Mouse (Mus musculus): Measurements from ENCODE around the gene Tysnd1.
A peak's percentile ranks its signal among the peaks of the same experiment; 100 is the strongest.

The Tysnd1 gene

DNA sequence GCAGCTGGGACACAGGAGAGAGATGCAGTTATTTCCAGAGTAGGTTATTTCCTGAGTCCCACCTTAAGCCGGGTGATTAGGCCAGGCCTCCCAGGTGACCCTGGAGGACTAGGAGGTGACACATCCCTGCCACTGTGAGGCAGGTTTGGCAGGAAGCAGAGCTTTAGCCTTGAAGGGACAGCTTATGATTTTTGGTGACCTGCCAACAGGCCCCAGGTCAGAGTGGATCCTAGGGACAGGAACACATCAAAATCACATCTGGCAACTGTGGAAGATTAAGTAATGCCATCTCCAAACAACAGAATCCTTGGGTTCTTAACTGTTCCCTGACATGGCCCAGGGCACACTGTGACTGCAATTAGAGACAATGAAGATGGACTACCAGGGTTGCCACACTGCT is 46.0 kb downstream of the Tysnd1 start:
- no peak for DNase-seq

DNA sequence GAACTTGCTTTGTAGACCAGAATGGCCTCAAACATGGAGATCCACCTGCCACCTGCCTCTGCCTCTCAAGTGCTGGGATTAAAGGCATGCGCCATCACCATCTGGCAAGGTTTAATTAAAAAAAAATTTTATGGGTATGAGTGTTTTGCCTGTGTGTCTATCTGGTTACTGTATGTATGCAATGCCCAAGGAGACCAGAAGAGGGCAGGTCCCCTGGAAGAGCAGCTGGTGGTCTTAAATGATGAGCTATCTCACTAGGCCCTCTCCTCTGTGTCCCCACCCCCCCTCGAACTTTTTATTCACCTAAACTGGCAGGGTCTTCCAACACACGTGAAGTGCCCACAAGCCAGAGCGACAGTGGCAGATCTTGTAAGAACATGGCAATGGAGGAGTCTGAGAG is 46.6 kb downstream of the Tysnd1 start:
- DNase-seq, result no peak

DNA sequence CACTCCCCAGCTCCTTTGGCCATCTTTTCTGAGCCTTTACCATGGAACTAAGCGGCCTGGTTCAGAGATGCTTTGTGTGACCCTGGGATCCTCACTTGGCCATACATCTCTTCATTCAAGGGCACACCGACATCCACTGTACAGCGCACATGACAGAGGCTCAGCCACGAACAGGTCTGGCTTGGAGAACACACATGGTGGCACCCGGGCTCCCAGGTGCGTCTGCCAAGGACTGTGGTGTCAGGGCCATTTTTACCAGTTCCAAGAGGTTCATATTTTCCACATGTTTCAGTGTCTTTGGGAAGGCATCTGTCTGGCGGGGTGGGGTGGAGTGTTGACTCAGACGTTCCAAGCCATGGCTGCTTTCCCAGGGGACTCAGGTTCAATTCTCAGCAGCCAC is 47.0 kb downstream of the Tysnd1 start:
- DNase-seq, result no peak

DNA sequence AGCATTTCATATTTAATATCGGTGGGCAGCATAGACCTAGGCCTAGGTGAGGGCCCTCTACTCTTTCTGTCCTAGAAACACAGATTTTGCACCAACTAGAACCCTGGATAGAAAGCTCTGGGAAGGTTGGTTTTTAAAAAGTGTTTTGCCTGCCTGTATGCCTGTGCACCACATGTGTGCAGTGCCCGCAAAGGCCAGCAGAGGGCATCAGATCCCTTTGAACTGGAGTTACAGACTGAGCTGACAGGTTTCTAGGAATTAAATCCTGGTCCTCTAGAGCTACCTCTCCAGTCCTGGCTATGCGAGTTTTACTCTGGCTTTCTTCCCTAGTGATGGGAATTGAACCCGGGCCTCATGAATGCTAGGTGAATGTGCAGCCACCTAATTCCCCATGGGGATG is 49.8 kb downstream of the Tysnd1 start:
- peak; percentile 37 for DNase-seq

DNA sequence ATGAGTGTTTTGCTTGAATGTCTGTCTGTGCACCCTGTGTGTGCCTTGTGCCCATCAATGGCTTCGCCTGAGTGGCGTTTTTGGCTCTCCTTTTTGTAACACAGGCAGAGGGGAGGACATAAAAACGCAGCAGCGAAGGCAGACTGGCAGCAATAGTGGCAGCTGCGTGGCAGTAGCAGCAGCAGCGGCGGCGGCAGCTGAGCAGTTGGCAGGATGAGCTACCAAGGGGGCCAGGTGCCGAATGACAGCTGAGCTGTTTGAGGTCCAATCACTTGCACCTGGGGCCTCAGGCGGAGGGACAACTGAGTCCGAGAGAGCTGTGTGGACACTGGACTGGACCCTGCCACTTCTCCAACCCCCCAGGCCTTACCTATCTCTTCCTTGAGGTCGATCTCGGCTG is 52.0 kb downstream of the Tysnd1 start:
- DNase-seq, result no peak

DNA sequence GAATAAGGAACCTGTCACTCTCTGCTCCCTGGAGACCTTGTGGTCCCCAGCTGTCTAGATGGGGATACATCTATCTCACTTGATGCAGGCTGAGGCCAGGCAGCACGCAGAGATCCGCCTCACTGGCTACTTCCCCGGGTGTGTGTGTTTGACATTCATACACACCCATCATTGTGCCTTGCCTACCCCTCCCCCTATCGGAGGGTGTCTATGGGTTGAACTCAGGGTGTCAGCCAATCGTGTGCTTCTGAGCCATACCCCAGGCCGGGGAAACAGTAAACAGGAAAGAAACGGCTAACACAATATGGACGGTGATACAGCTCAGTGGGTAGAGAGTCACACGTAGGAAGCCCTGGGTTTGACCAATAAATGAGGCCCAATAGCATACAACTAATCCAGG is 54.7 kb downstream of the Tysnd1 start:
- DNase-seq, result no peak

DNA sequence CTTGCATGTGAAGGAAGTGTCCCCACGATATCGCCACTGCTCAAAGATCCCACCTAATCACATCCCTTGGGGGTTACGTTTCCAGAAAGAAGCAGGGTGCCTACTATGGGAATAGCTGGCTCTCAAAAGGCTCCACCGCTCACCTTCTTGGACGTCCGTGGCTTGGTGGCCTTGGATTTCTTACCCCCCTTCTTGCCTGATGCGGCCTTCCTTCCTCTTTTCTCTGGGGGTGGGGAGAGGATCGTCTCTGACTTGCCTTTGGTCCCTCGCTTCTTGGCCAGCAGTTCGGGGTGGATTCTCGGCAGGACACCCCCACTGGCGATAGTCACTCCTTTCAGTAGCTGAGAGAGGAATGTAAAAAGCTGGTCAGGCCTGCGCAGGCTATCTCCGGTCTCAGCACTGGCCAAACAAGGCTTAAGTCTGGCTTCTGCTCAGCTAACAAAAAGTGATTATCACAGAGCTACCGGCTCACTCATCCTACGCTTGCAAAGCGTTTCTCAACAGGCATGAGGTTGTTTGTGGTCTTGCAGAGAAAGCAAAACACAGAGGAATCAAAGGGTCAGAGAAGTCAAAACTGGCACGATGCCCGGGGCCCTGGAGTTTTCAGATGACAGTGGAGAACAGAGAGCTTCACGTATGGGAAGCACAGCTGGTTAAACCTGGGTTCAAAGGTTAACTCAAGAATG is 56.4 kb downstream of the Tysnd1 start:
- DNase-seq, result peak; percentile 55
